Mouse (Mus musculus) limb, embryonic 14.5 days (tissue): ENCODE data around the gene Trp63. TPM values are rescaled to one million over a fixed set of nuclear protein-coding genes. Genes with fewer than 3 reads are reported as not detected.
"Not testable (repeated sequence)": the region's sequence is repeated elsewhere in the genome, so short reads cannot be mapped to it uniquely, and the experiment has no call there.

Experiments
- ATAC-seq: fragments of 200-750 bp; cut with Nextera tagmentation; 2 replicates; pipeline ENCODE4 v1.8.0; 2017; ENCODE audit warnings: low read depth, moderate number of reproducible peaks, moderate TSS enrichment; ENCODE audit not compliant: low FRiP score
- DNase-seq: peaks from one replicate; pipeline ENCODE4 v3.0.0-alpha.2; 2015; ENCODE audit warnings: low spot score
- H3K27ac ChIP-seq: fragments of 300-500 bp; sonication (generic); replicated peaks from 2 replicates; pipeline ENCODE4 v1.5.1; 2014; ENCODE audit warnings: low read depth, mild to moderate bottlenecking, low read length, moderate library complexity, mixed read lengths
- H3K27me3 ChIP-seq: fragments of 300-500 bp; sonication (generic); 2 replicates; pipeline ENCODE4 v1.6.1; 2014; ENCODE audit warnings: low read length, mixed read lengths; ENCODE audit not compliant: control insufficient read depth, insufficient read depth
- H3K36me3 ChIP-seq: fragments of 300-500 bp; sonication (generic); 2 replicates; pipeline ENCODE4 v1.6.1; 2014; ENCODE audit warnings: mild to moderate bottlenecking, low read length, moderate library complexity, mixed read lengths; ENCODE audit not compliant: control insufficient read depth, insufficient read depth
- H3K4me1 ChIP-seq: fragments of 300-500 bp; sonication (generic); 2 replicates; pipeline ENCODE4 v1.6.1; 2014; ENCODE audit warnings: antibody characterized with exemption, low read length, mixed read lengths; ENCODE audit not compliant: control insufficient read depth, insufficient read depth
- H3K4me2 ChIP-seq: fragments of 300-500 bp; sonication (generic); replicated peaks from 2 replicates; pipeline ENCODE4 v1.6.1; 2014; ENCODE audit warnings: low read depth, mild to moderate bottlenecking, low read length, moderate library complexity; ENCODE audit not compliant: severe bottlenecking
- H3K4me3 ChIP-seq: fragments of 300-500 bp; sonication (generic); replicated peaks from 2 replicates; pipeline ENCODE4 v1.5.1; 2014; ENCODE audit warnings: low read length
- H3K9ac ChIP-seq: fragments of 300-500 bp; sonication (generic); 2 replicates; pipeline ENCODE4 v1.6.1; 2014; ENCODE audit warnings: mild to moderate bottlenecking, low read depth, low read length, moderate library complexity; ENCODE audit not compliant: severe bottlenecking
- H3K9me3 ChIP-seq: fragments of 300-500 bp; sonication (generic); 2 replicates; pipeline ENCODE4 v1.6.1; 2016; ENCODE audit warnings: low read length; ENCODE audit not compliant: control insufficient read depth
- POLR2A ChIP-seq: fragments of 200-500 bp; IDR thresholded peaks from 2 replicates; pipeline ENCODE4 v1.8.0; 2012; ENCODE audit warnings: inconsistent platforms, mild to moderate bottlenecking, moderate library complexity, borderline replicate concordance; ENCODE audit not compliant: insufficient read depth, insufficient read length; ENCODE audit errors: extremely low read depth
- WGBS: fragments of 180-500 bp; shearing (Covaris S2); extraction: QIAGEN DNeasy Blood & Tissue Kit; methylation state at CpG from one replicate; pipeline ENCODE4 v1.1.7; 2014; 5-methylcytosine and 5-hydroxymethylcytosine counted together
- polyA plus RNA-seq, 2 experiments: library from polyadenylated mRNA; depleted of rRNA in 1 of 2; stranded (reverse) in 1 of 2; unstranded in 1 of 2; fragments of >200 nt; fragmentation: Nextera tagmentation in 1 of 2; extraction: Ambion mirVana in 1 of 2; gene quantifications; 2 replicates each; pipeline versions ENCODE4 v1.2.1 to v1.2.3; 2012 to 2014

The Trp63 gene
- 27.6 TPM in 2 replicates for polyA plus RNA-seq (2012; rRNA removed)
- 54.3 and 58.6 TPM in 2 replicates for polyA plus RNA-seq (2014; fragmentation: Nextera tagmentation; extraction: Ambion mirVana)

DNA sequence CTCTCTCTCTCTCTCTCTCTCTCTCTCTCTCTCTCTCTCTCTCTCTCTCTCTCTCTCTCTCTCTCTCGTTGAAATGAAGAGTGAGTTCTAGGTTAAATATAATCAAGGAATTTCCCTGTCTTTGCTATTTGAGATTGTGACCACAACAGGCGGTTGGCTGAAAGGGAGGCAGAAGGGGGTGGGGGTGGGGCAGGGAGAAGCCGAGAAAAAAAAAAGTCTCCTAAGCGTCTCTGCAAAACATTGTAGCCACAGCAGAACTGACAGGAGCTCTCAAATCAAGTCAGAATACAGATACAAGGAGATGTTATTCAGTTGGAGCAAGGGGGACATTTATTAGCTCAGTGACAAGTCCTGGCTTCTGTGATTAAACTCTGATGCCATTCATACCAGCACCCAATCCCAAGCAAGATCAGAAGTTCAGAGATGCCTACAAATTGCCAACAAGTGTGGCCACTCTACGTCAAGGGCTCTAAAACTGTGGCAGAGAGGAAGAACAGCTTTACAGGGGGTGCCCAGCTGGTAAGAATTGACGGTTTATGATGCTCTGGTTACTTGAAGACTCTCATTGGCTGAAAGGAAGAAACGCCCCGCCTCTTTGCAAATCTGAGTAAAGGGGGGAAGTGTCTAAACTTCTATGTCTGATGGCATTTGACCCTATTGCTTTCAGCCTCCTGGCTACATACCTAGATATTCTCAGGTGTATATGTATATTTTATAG is at the start of gene Trp63:
Gene Trp63 (plus strand): TSS at position 233 of the 718 bp plus-strand sequence.
- Histone ChIP-seq H3K4me2 (no peak within 1 kb of the TSS; the same call in 1 of the 2 replicates), H3K9ac (no peak within 1 kb of the TSS), H3K27me3 (no peaks in the 10 kb centered on the region), H3K36me3 (no peaks in the 10 kb centered on the region), H3K9me3 (no peaks in the 10 kb centered on the region), H3K4me3 (no peak within 1 kb of the TSS), H3K4me1 (peaks cover 4% of the 10 kb centered on the region; the same call in 1 of the 2 replicates), H3K27ac (no peak within 1 kb of the TSS)
- WGBS, result 33% methylated on average over 8 of the region's 8 CpGs
- ATAC-seq, result no peak
- DNase-seq, result no peak
- TF ChIP-seq POLR2A, result no peak

DNA sequence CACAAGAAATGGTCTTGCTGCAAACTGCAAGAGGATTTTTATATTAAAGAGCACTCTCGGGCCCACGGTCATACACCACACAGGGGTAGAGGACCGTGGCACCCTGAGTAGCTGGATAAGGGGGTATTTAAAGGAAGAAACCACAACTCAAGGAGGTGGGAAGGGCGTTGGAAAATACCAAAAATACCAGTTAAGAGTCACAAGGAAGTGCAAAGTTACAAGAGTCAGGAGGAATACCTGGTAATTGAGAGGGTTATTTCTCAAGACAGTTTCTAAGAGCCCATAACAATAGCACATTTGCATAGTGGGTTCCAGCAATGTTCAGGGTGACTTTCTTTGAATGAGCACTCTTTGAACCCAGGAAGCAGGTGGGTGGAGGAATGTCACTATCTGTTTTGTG is 38.8 kb upstream of the Trp63 start:
- WGBS, result 83% methylated on average over 4 of the region's 4 CpGs
- not testable (repeated sequence) for H3K27ac ChIP-seq, H3K4me2 ChIP-seq, H3K9ac ChIP-seq, H3K4me1 ChIP-seq, H3K9me3 ChIP-seq, ATAC-seq, H3K4me3 ChIP-seq, H3K36me3 ChIP-seq, DNase-seq, H3K27me3 ChIP-seq

DNA sequence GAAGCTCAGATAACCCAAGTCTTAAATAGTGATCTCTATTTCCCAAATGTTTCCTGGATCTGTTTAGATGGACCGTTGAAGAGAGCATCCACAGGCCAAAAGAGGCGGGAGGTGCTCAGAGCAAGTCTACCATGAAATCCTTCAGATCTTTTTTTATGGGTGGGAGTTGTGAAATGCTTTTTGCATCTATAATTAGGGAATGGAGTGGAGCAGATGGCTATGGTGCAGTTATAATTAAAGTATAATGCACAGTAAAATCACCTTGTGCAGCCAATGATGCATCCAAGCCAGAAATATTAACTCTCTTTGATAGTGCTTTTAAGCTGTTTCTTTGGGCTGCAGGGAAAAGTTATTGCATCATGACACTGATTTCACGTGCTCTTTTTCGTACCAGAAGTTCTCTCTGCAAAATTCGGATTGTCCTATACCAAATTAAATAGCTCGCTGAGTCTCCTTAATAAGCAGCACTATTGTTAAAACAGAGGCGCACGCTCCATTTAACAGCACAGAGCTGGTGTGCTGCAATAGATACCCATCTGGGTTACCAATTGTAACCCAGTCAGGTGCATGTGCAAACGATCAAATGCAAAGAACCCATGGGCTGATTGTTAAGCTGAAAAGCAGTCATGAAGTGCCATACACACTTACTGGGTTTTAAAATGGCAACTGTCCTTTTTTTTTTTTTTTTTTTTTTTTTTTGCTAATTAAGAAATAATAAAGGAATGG is 22.9 kb upstream of the Trp63 start:
- Histone ChIP-seq H3K9me3 (no peaks in the 10 kb centered on the region), H3K4me3 (no peak overlapping the region), H3K36me3 (no peaks in the 10 kb centered on the region), H3K9ac (no peak overlapping the region), H3K4me1 (no peaks in the 10 kb centered on the region), H3K27ac (no peak overlapping the region), H3K4me2 (no peak overlapping the region), H3K27me3 (no peaks in the 10 kb centered on the region)
- DNase-seq (no peak), ATAC-seq (no peak)
- TF ChIP-seq POLR2A, result no peak
- WGBS, result 79% methylated on average over 9 of the region's 9 CpGs

DNA sequence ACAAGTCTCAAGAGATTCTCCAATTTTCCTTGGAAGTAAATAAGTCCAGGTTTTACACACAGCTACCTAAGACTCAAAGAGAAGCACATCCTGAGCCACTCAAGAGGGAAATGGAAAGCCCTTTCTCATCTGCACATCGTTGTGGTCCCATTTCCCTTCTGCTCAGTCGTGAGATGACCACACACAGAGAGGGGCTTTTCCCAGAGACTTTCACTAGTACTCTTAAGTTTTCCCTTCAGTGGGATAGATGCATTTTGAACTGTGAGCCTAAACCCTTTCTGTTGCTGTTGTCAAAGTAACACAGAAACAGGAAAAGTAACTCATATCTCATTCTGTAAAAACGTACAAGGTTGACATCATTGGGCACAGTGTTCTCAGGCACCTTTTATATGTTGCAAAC is 20.4 kb upstream of the Trp63 start:
- no peak for DNase-seq
- no peak for ATAC-seq
- no peak for TF ChIP-seq POLR2A
- Histone ChIP-seq H3K36me3 (no peaks in the 10 kb centered on the region), H3K9me3 (no peaks in the 10 kb centered on the region), H3K27ac (no peak overlapping the region), H3K27me3 (no peaks in the 10 kb centered on the region), H3K4me1 (no peaks in the 10 kb centered on the region), H3K9ac (no peak overlapping the region), H3K4me3 (no peak overlapping the region), H3K4me2 (no peak overlapping the region)
- 54% methylated on average over 3 of the region's 3 CpGs for WGBS

DNA sequence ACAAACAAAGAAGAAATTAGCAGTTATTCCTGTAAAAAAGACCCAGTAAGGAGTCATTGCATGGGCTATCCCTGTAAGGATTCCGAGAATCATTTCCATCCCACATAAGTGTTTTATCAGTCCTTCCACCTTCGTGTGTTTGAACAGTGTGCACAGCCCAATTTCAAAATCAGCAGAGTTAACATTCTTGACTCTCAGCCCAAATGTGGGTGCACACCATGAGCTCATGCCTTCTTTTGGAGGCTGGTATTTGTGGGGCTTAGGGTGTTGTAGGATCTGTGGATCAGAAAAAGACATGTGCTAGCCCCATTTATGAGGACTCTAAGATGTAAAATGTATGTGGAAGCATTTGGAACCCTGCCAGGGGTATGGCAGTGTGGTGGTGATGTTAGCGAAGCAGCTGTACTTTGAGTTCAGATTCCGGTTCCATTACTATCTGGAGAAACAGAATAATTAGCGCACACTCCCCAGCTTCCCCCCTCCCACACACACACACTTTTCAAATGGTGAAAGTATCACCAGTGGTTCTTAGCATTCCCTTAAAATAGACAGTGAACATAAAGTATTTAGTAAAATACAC is 9.6 kb upstream of the Trp63 start:
- Histone ChIP-seq H3K27ac (no peak overlapping the region), H3K4me2 (no peak overlapping the region), H3K9me3 (no peaks in the 10 kb centered on the region), H3K36me3 (no peaks in the 10 kb centered on the region), H3K4me1 (no peaks in the 10 kb centered on the region), H3K27me3 (no peaks in the 10 kb centered on the region), H3K4me3 (no peak overlapping the region), H3K9ac (no peak overlapping the region)
- WGBS, result 60% methylated on average over 5 of the region's 5 CpGs
- TF ChIP-seq POLR2A, result no peak
- 0 out of 2 replicates have a peak, but pooled peaks have one; percentile 6 for ATAC-seq
- DNase-seq, result peak; percentile 33
